In the genomic region with DNA sequence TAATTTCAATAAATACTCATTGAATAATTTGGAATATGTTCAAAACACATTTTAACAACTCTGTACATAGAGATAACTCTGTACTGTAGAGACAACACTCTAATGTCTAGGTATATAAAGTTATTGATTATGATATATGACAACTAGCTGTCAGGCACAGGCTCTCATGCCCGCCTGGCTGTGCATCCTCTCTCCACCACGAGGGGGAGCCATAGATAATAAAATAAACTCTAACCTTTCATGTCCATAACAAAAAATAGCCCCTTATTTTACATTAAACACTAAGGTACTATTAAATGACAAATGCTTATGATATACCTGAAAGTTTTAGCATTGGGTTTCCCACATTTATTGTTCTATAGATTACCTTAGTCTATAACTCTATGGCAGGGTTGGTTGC, we compare ENCODE assay signal across 8 mouse cellular contexts. TPM values are rescaled to one million over a fixed set of nuclear protein-coding genes. Genes with fewer than 3 reads are reported as not detected.
DNase-seq lines count a peak whose midpoint lies in the region; ATAC-seq lines count a peak whose summit lies in the region.

No protein-coding gene starts in this region.

- no peaks in the 10 kb centered on the region for H3K36me3 ChIP-seq in forebrain, embryonic 13.5 days (ENCODE audit: poor library complexity, severe bottlenecking)
- no peaks in the 10 kb centered on the region for H3K36me3 ChIP-seq in forebrain, embryonic 16.5 days (ENCODE audit: control insufficient read depth, insufficient read depth)
- no peaks in the 10 kb centered on the region for H3K36me3 ChIP-seq in splenic B cell, adult 2 months (ENCODE audit: control insufficient read depth, insufficient read depth, low read length, poor library complexity, severe bottlenecking)

- 1% methylated on average over 2 of the region's 2 CpGs for WGBS in forebrain, embryonic 13.5 days
- WGBS in forebrain, embryonic 16.5 days: 0% methylated on average over 2 of the region's 2 CpGs

- H3K9me3 ChIP-seq in forebrain, embryonic 13.5 days (replicated peaks): peaks cover 6% of the 10 kb centered on the region
- no peaks in the 10 kb centered on the region; the same call in 1 of the 2 replicates for H3K9me3 ChIP-seq in forebrain, embryonic 16.5 days (ENCODE audit: control insufficient read depth, low read length)

- no peaks in the 10 kb centered on the region for H3K4me1 ChIP-seq in forebrain, embryonic 13.5 days
- no peaks in the 10 kb centered on the region for H3K4me1 ChIP-seq in forebrain, embryonic 16.5 days (replicated peaks; ENCODE audit: control insufficient read depth, insufficient read depth, low read length)

- no peak overlapping the region for H3K4me2 ChIP-seq in forebrain, embryonic 13.5 days
- H3K4me2 ChIP-seq in forebrain, embryonic 16.5 days (ENCODE audit: low read length): no peak overlapping the region

- H3K27ac ChIP-seq in forebrain, embryonic 13.5 days: no peak overlapping the region
- H3K27ac ChIP-seq in forebrain, embryonic 16.5 days (ENCODE audit: low read length): no peak overlapping the region

- H3K4me3 ChIP-seq in forebrain, embryonic 13.5 days: no peak overlapping the region
- H3K4me3 ChIP-seq in forebrain, embryonic 16.5 days (replicated peaks; ENCODE audit: low read length): no peak overlapping the region

- DNase-seq in Muller cell, postnatal 12 days (ENCODE audit: inconsistent ontology term): peak; percentile 45
- DNase-seq in cerebellum, postnatal 25 days: peak; percentile 65 to 76
- DNase-seq in gastrocnemius, postnatal 4 days (ENCODE audit: low spot score in 2 of 2): peak; percentile 23 to 53
- DNase-seq in layer of hippocampus, postnatal 10 days (ENCODE audit: low spot score in 2 of 2): peak; percentile 76 to 80
- DNase-seq in splenic B cell, adult 2 months (ENCODE audit: low read depth, low spot score): peak; percentile 77

- ATAC-seq in forebrain, embryonic 13.5 days: peak; percentile 27; the same call in 1 of the 2 replicates
- ATAC-seq in forebrain, embryonic 16.5 days: no peak
- peak; percentile 68 for ATAC-seq in megakaryocyte-erythroid progenitor cell, adult 5-6 weeks (replicated peaks; ENCODE audit: low FRiP score, low TSS enrichment, poor library complexity, severe bottlenecking)

- H3K9ac ChIP-seq in forebrain, embryonic 13.5 days: no peak overlapping the region
- H3K9ac ChIP-seq in forebrain, embryonic 16.5 days (replicated peaks; ENCODE audit: low read depth, low read length): no peak overlapping the region

- no peaks in the 10 kb centered on the region for H3K27me3 ChIP-seq in forebrain, embryonic 13.5 days
- H3K27me3 ChIP-seq in forebrain, embryonic 16.5 days (replicated peaks; ENCODE audit: control insufficient read depth, insufficient read depth, low read length): no peaks in the 10 kb centered on the region
- H3K27me3 ChIP-seq in splenic B cell, adult 2 months (ENCODE audit: control insufficient read depth, insufficient read depth, low read length, poor library complexity, severe bottlenecking): no peaks in the 10 kb centered on the region

RNA-seq across cellular contexts. Expression of a gene that starts 54.4 kb away (rescaled TPM):
- polyA plus RNA-seq in forebrain, embryonic 13.5 days (2015; fragmentation: Nextera tagmentation; extraction: Ambion mirVana): 208 and 213 TPM in 2 replicates
- 315 and 322 TPM in 2 replicates for polyA plus RNA-seq in forebrain, embryonic 16.5 days (2015; fragmentation: Nextera tagmentation; extraction: Ambion mirVana)
- 10 to 100 TPM; 29.9 to 31.7 TPM for total RNA-seq in gastrocnemius, postnatal 4 days (2021)
- 10 to 100 TPM; 59.2 to 59.7 TPM for total RNA-seq in layer of hippocampus, postnatal 10 days (2021)
- total RNA-seq in megakaryocyte-erythroid progenitor cell, adult 5-6 weeks (2014; fragmentation: Nextera tagmentation): 281 and 287 TPM in 2 replicates
- 487 and 511 TPM in 2 replicates for total RNA-seq in megakaryocyte-erythroid progenitor cell, adult 5-6 weeks (2017)

RNA-seq across cellular contexts. Expression of a gene that starts 54.5 kb away (rescaled TPM):
- polyA plus RNA-seq in forebrain, embryonic 13.5 days (2015; fragmentation: Nextera tagmentation; extraction: Ambion mirVana): 8.3 and 10.3 TPM in 2 replicates
- polyA plus RNA-seq in forebrain, embryonic 16.5 days (2015; fragmentation: Nextera tagmentation; extraction: Ambion mirVana): 9.5 and 12.6 TPM in 2 replicates
- 1 to 10 TPM; 6.2 to 7.5 TPM for total RNA-seq in gastrocnemius, postnatal 4 days (2021)
- total RNA-seq in layer of hippocampus, postnatal 10 days (2021): 1 to 10 TPM; 4.3 to 4.6 TPM
- total RNA-seq in megakaryocyte-erythroid progenitor cell, adult 5-6 weeks (2014; fragmentation: Nextera tagmentation): 18.6 and 22.4 TPM in 2 replicates
- 10.9 and 16.6 TPM in 2 replicates for total RNA-seq in megakaryocyte-erythroid progenitor cell, adult 5-6 weeks (2017)

Comparison
In these comparisons a context has a peak if more than half of its experiments do, and no peak if none do; other contexts are left out.
1. RNA of a gene that starts 54.4 kb away (total RNA-seq): 281 to 511 TPM in megakaryocyte-erythroid progenitor cell, adult 5-6 weeks; 59.2 to 59.7 TPM in layer of hippocampus, postnatal 10 days and 29.9 to 31.7 TPM in gastrocnemius, postnatal 4 days; every median in the first group is over 4 times any median in the second.
2. Peak in every context shown above with its lines, with median percentiles within 50 percentile points of each other: DNase-seq.